Mouse (Mus musculus): ENCODE measurements around the gene 5031439G07Rik. TPM values are rescaled to one million over a fixed set of nuclear protein-coding genes. Genes with fewer than 3 reads are reported as not detected.
"Not testable (repeated sequence)": the region's sequence is repeated elsewhere in the genome, so short reads cannot be mapped to it uniquely, and the experiment has no call there.

5031439G07Rik gene
- polyA plus RNA-seq, 1 experiment from 2014 or later: 1.8 TPM

- no peaks in the 10 kb centered on the region for H3K27me3 ChIP-seq (ENCODE audit: control insufficient read depth, insufficient read depth, low read depth, low read length)
- H3K4me3 ChIP-seq (ENCODE audit: low read depth, low read length): peak overlapping the region; percentile 99
- peaks cover 13% of the 10 kb centered on the region for H3K36me3 ChIP-seq (ENCODE audit: control insufficient read depth, insufficient read depth)
- WGBS (ENCODE audit: insufficient replicate concordance): under 1% methylated on average over 59 of the region's 68 CpGs
- no peaks in the 10 kb centered on the region for H3K9me3 ChIP-seq (replicated peaks; ENCODE audit: control insufficient read depth, low read length)
- peaks cover 16% of the 10 kb centered on the region for H3K4me1 ChIP-seq (ENCODE audit: control insufficient read depth, low read depth, low read length)
- ATAC-seq (ENCODE audit: low read depth): peak; percentile 81
- H3K4me2 ChIP-seq (ENCODE audit: low read depth, low read length): peak overlapping the region; percentile 74
- peak overlapping the region; percentile 98 for H3K27ac ChIP-seq (ENCODE audit: low read length)
- peak overlapping the region; percentile 97 for H3K9ac ChIP-seq (ENCODE audit: low read depth, low read length)
Measured at GRCm38 (mm10) chr15:84923508-84924181, 64.7 kb downstream of the 5031439G07Rik start.

- Histone ChIP-seq H3K36me3 (ENCODE audit: control insufficient read depth, insufficient read depth) (peaks cover 8% of the 10 kb centered on the region), H3K9ac (ENCODE audit: low read depth, low read length) (peak within 1 kb of the TSS; percentile 97), H3K27ac (ENCODE audit: low read length) (peak within 1 kb of the TSS; percentile 98), H3K4me1 (ENCODE audit: control insufficient read depth, low read depth, low read length) (peaks cover 16% of the 10 kb centered on the region), H3K4me3 (ENCODE audit: low read depth, low read length) (peak within 1 kb of the TSS; percentile 99), H3K9me3 (replicated peaks; ENCODE audit: control insufficient read depth, low read length) (no peaks in the 10 kb centered on the region), H3K27me3 (ENCODE audit: control insufficient read depth, insufficient read depth, low read depth, low read length) (no peaks in the 10 kb centered on the region), H3K4me2 (ENCODE audit: low read depth, low read length) (peak within 1 kb of the TSS; percentile 93)
- ATAC-seq (ENCODE audit: low read depth): peak; percentile 85
- WGBS (ENCODE audit: insufficient replicate concordance): under 1% methylated on average over 55 of the region's 60 CpGs
Measured at GRCm38 (mm10) chr15:84922884-84923507, 65.4 kb downstream of the 5031439G07Rik start, which contains the start of gene Nup50. Nup50 (plus strand) TSS chr15:84923411.

GRCm38 (mm10) chr15:84919938-84920337, 68.4 kb downstream of the 5031439G07Rik start, which contains the start of gene Gm29666:
Gm29666 (minus strand) TSS chr15:84920038.
- H3K9ac ChIP-seq (ENCODE audit: low read depth, low read length): no peak within 1 kb of the TSS
- H3K27me3 ChIP-seq (ENCODE audit: control insufficient read depth, insufficient read depth, low read depth, low read length): no peaks in the 10 kb centered on the region
- no peaks in the 10 kb centered on the region for H3K9me3 ChIP-seq (replicated peaks; ENCODE audit: control insufficient read depth, low read length)
- H3K4me1 ChIP-seq (ENCODE audit: control insufficient read depth, low read depth, low read length): peaks cover 9% of the 10 kb centered on the region
- H3K36me3 ChIP-seq (ENCODE audit: control insufficient read depth, insufficient read depth): no peaks in the 10 kb centered on the region
- H3K4me3 ChIP-seq (ENCODE audit: low read depth, low read length): no peak within 1 kb of the TSS
- H3K27ac ChIP-seq (ENCODE audit: low read length): no peak within 1 kb of the TSS
- WGBS (ENCODE audit: insufficient replicate concordance): 78% methylated on average over 3 of the region's 3 CpGs
- ATAC-seq (ENCODE audit: low read depth): no peak
- H3K4me2 ChIP-seq (ENCODE audit: low read depth, low read length): no peak within 1 kb of the TSS

- no peak overlapping the region for H3K27ac ChIP-seq (ENCODE audit: low read length)
- H3K4me2 ChIP-seq (ENCODE audit: low read depth, low read length): no peak overlapping the region
- no peaks in the 10 kb centered on the region for H3K27me3 ChIP-seq (ENCODE audit: control insufficient read depth, insufficient read depth, low read depth, low read length)
- no peak for ATAC-seq (ENCODE audit: low read depth)
- H3K9ac ChIP-seq (ENCODE audit: low read depth, low read length): no peak overlapping the region
- H3K4me3 ChIP-seq (ENCODE audit: low read depth, low read length): no peak overlapping the region
- H3K36me3 ChIP-seq (ENCODE audit: control insufficient read depth, insufficient read depth): no peaks in the 10 kb centered on the region; the same call in 1 of the 2 replicates
- 82% methylated on average over 3 of the region's 3 CpGs for WGBS (ENCODE audit: insufficient replicate concordance)
- no peaks in the 10 kb centered on the region for H3K4me1 ChIP-seq (ENCODE audit: control insufficient read depth, low read depth, low read length)
- H3K9me3 ChIP-seq (replicated peaks; ENCODE audit: control insufficient read depth, low read length): peaks cover 2% of the 10 kb centered on the region; the same call in 1 of the 2 replicates
Measured at GRCm38 (mm10) chr15:84913201-84913600, 75.2 kb downstream of the 5031439G07Rik start.

GRCm38 (mm10) chr15:84903843-84904385, 84.4 kb downstream of the 5031439G07Rik start:
- H3K9ac ChIP-seq (ENCODE audit: low read depth, low read length): no peak overlapping the region
- H3K27ac ChIP-seq (ENCODE audit: low read length): no peak overlapping the region
- no peaks in the 10 kb centered on the region for H3K4me1 ChIP-seq (ENCODE audit: control insufficient read depth, low read depth, low read length)
- no peaks in the 10 kb centered on the region; the same call in 1 of the 2 replicates for H3K27me3 ChIP-seq (ENCODE audit: control insufficient read depth, insufficient read depth, low read depth, low read length)
- H3K4me2 ChIP-seq (ENCODE audit: low read depth, low read length): no peak overlapping the region
- H3K9me3 ChIP-seq (replicated peaks; ENCODE audit: control insufficient read depth, low read length): no peaks in the 10 kb centered on the region
- WGBS (ENCODE audit: insufficient replicate concordance): 66% methylated on average over 7 of the region's 7 CpGs
- no peak overlapping the region for H3K4me3 ChIP-seq (ENCODE audit: low read depth, low read length)
- H3K36me3 ChIP-seq (ENCODE audit: control insufficient read depth, insufficient read depth): no peaks in the 10 kb centered on the region
- no peak for ATAC-seq (ENCODE audit: low read depth)

GRCm38 (mm10) chr15:84898077-84898476, 90.3 kb downstream of the 5031439G07Rik start:
- Histone ChIP-seq H3K36me3 (ENCODE audit: control insufficient read depth, insufficient read depth) (no peaks in the 10 kb centered on the region), H3K27me3 (ENCODE audit: control insufficient read depth, insufficient read depth, low read depth, low read length) (no peaks in the 10 kb centered on the region), H3K9me3 (replicated peaks; ENCODE audit: control insufficient read depth, low read length) (no peaks in the 10 kb centered on the region), H3K4me2 (ENCODE audit: low read depth, low read length) (no peak overlapping the region), H3K4me1 (ENCODE audit: control insufficient read depth, low read depth, low read length) (no peaks in the 10 kb centered on the region), H3K9ac (ENCODE audit: low read depth, low read length) (no peak overlapping the region), H3K4me3 (ENCODE audit: low read depth, low read length) (no peak overlapping the region), H3K27ac (ENCODE audit: low read length) (no peak overlapping the region)
- ATAC-seq (ENCODE audit: low read depth): no peak
- WGBS (ENCODE audit: insufficient replicate concordance): 18% methylated on average over 7 of the region's 7 CpGs

- 7% methylated on average over 1 of the region's 1 CpGs for WGBS (ENCODE audit: insufficient replicate concordance)
- Histone ChIP-seq H3K4me3 (ENCODE audit: low read depth, low read length) (no peak overlapping the region), H3K27me3 (ENCODE audit: control insufficient read depth, insufficient read depth, low read depth, low read length) (no peaks in the 10 kb centered on the region), H3K36me3 (ENCODE audit: control insufficient read depth, insufficient read depth) (no peaks in the 10 kb centered on the region), H3K9ac (ENCODE audit: low read depth, low read length) (no peak overlapping the region), H3K9me3 (replicated peaks; ENCODE audit: control insufficient read depth, low read length) (no peaks in the 10 kb centered on the region), H3K27ac (ENCODE audit: low read length) (no peak overlapping the region), H3K4me1 (ENCODE audit: control insufficient read depth, low read depth, low read length) (no peaks in the 10 kb centered on the region), H3K4me2 (ENCODE audit: low read depth, low read length) (no peak overlapping the region)
- ATAC-seq (ENCODE audit: low read depth): no peak
Measured at GRCm38 (mm10) chr15:84896664-84897063, 91.7 kb downstream of the 5031439G07Rik start.

GRCm38 (mm10) chr15:84896216-84896615, 92.1 kb downstream of the 5031439G07Rik start:
- H3K9me3 ChIP-seq (replicated peaks; ENCODE audit: control insufficient read depth, low read length); H3K4me2 ChIP-seq (ENCODE audit: low read depth, low read length); H3K4me1 ChIP-seq (ENCODE audit: control insufficient read depth, low read depth, low read length); H3K27me3 ChIP-seq (ENCODE audit: control insufficient read depth, insufficient read depth, low read depth, low read length); H3K27ac ChIP-seq (ENCODE audit: low read length); H3K9ac ChIP-seq (ENCODE audit: low read depth, low read length); H3K4me3 ChIP-seq (ENCODE audit: low read depth, low read length); H3K36me3 ChIP-seq (ENCODE audit: control insufficient read depth, insufficient read depth); ATAC-seq (ENCODE audit: low read depth): not testable (repeated sequence)
- 47% methylated on average over 10 of the region's 10 CpGs for WGBS (ENCODE audit: insufficient replicate concordance)
